Mouse (Mus musculus): ENCODE measurements around the gene S100a6.

DNA sequence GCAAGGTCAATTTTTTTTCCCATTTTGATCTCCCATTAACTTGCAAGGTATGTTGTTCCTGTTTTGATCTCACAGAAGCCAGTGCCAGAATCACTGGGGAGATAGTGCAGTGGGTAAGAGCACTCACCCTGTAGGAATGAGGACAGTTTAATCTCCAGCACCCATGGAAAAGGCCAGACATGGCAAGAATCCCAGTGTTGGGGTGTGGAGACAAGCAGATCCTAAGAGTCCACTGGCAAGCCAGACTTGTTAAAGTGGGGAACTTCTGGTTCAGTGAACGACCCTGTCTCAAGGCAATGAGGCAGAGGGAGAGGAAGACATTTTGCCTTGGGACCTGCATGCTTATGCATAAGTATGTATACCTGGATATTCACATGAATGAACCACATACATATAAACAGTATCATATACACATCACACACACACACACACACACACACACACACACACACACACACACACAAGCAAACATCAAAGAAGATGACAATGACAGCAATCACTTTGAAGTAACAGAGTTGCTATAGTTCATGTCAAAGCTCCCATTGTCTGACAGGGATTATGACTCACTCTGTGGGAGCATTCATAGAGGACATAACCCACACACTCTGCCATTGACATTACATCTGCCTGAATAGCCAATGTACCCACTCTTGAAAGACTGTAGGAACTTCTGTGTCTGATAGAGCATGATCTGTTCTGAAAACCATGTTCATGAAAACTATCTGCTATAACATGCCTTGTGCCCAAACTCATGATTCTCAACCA, 26.0 kb downstream of the S100a6 start:
- no peak for TF ChIP-seq CTCF (IDR thresholded peaks at IDR 0.05)
- no peak for TF ChIP-seq EP300 (IDR thresholded peaks at IDR 0.05; ENCODE audit: insufficient read depth, low read depth, low read length)
